Mouse (Mus musculus) lung, postnatal 10 days (tissue): ENCODE measurements around the gene Lcn8.
"Not testable (repeated sequence)": the region's sequence is repeated elsewhere in the genome, so short reads cannot be mapped to it uniquely, and the experiment has no call there.

Source experiments
- DNase-seq: peaks from one replicate; pipeline ENCODE4 v3.0.0; 2021

Lcn8 gene

DNA sequence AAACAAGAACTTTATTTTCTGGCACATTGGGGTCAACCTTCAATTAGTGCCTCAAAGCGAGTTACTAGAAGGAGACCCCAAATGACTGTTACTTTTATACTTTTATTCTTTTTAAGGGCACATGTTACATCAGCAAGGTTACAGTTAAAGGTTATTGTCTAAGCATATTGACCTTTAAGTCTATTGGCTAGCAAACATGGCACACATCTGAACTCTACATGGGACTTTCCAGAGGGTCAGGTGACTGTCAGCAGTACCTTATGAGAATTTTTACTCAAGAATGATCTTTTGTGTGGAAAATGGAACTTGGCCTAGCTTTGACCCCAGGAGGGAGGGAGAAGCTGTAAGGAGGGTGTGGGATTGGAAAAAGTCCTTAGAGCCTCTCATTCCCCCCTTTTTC lies 13.6 kb downstream of the Lcn8 start:
- no peak for DNase-seq

DNA sequence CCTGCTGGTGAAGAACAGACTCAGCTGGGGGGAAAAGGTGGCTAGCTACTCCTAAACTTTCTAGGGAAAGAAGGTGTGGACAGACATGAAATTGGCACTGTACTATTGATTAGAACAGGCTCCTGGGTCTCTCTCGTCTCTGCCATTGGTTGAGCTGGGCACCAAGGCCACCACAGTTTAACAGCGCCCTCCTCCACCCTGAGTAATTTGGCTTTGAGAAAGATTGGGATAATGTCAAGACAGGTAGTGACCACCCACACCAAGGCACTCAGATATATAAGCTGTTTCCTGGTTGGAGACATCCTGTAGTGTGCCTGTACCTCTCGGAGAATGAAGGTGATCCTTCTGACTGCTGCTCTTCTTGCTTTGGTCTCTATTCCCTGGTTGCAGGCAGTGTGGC lies 23.6 kb downstream of the Lcn8 start, which contains the start of gene Lcn6:
TSS of gene Lcn6 (plus strand) at position 301 of the 400 bp plus-strand sequence.
- DNase-seq = no peak

DNA sequence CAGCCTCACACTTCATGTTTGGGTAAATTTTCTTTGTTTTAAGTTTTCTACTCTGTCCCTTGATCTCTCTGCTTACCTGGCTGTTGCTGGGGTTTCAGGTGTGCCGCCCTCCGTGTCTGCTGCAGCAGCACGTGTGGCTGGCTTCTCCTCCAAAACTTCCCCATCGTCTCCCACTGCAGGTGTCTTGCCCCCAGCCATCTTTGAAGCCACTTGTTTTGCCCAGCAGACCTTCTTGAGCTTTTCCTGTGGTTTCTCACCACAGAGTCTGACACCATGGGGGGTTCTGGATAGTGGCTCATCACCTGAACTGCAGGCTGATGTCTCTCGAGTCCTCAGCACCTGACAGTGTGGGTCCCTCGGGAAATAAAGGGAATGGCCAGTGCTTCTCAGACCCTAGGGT lies 26.6 kb downstream of the Lcn8 start:
- DNase-seq = no peak

DNA sequence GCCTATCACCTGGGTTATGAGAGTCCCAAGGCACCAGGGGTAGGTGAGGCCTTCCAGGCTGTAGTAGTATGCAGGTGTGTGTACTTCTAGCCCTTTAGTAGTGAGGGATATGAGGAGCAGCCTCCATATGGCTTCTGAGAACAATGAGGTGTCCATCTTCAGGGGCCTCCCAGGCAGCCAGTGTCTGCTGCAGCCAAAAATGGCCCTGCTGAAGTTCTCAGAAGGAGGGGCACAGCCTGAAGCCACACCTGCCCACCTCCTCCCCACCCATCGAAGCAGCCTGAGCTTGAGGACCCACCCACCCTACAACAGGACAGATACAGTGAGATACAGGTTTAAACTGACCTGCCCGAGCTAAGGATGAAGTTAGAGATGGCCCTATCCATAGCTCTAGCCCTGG lies 29.5 kb downstream of the Lcn8 start, which contains the start of gene Lcn10:
TSS of gene Lcn10 (plus strand) at position 301 of the 400 bp plus-strand sequence.
- no peak for DNase-seq

DNA sequence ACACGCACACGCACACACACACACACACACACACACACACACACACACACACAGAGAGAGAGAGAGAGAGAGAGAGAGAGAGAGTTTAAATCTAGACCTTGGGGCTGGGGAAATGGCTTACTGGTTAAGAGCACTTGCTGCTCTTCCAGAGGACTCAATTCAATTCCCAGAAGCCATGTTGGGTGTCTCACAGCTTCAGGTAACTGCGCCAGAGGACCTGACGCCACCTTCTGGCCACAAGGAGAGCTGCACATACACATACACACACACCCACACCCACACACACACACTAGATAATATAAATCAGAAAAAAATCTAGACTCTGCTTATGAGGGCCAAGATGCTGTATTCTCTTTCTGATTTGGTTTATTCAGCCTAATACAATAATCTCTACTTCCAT lies 34.0 kb downstream of the Lcn8 start:
- no peak for DNase-seq

DNA sequence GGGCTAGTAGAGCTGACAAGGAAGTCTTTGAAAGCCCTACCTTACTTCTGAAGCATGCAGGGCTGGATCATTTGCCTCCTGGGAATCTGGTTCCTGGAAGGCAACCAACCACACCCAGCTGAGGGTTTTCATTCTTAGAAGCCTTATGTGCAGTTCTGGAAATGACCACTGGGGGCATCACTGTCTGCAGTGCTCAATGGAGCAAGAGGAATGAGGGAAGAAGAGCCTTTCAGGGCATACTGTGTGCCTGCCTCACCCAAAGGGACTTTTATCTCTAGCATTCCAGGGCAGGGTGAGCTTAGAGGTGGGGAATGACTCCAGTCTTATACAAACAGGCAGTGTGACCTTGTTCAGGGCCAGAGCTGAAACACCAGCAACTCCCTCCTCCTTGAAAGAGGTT lies 41.7 kb downstream of the Lcn8 start:
- peak; percentile 77 for DNase-seq

DNA sequence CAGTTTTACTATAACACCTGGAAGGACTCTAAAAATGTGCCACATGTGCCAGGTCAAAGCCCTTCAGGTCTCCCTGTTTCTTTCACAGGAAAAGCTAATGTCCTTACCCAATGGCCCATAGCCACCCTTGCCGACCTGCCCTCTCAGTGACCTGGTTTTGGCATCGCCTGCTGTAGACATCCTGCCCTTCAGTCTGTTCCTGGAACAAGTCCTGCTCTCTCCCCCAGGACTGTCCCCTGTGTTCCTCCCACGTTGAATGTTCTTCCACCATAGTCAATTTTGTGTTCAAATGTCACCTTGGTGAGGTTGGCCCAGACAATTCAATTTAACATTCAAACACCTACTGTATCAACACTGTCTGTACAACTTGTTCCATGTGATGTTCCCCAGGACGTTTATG lies 44.0 kb downstream of the Lcn8 start:
- DNase-seq = no peak

DNA sequence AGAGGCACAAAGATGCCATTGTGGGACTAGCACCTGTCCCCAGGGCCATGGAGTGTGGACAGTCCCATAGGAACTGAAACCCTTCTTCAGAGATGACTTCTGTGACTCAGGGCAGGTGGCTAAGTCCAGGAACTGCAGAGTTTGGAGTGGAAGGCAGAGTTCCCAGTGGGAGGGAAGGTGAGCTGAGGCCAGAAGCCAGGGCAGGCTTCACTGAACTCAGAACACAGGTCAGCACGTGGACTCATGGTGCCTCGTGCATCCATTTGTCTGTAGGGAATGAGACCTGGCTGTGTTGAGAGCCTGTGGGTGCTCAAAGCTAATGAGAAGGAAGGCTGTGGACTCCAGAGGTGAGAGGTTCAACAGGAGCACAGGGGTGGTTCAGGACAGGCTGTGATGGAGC lies 45.8 kb downstream of the Lcn8 start:
- no peak for DNase-seq

DNA sequence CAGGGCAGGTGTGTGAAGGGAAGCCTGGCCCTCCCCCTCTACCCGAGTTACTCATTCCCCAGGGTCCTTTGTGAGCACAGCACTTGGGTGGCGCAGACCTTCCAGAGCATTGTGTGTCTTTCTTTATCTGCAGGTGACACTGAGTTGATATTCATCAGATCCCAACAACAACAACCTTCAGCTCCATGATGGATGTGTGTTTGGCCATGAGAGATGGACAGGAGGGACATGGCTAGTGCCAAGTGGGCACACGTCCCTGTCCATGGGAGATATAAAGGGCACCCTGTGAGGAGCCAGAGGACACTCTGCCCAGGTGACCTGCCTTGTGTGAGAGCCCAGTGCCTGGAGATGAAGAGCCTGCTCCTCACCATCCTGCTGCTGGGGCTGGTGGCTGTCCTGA lies 46.8 kb downstream of the Lcn8 start, which contains the start of gene Obp2a:
TSS of gene Obp2a (plus strand) at position 301 of the 400 bp plus-strand sequence.
- not testable (repeated sequence) for DNase-seq

DNA sequence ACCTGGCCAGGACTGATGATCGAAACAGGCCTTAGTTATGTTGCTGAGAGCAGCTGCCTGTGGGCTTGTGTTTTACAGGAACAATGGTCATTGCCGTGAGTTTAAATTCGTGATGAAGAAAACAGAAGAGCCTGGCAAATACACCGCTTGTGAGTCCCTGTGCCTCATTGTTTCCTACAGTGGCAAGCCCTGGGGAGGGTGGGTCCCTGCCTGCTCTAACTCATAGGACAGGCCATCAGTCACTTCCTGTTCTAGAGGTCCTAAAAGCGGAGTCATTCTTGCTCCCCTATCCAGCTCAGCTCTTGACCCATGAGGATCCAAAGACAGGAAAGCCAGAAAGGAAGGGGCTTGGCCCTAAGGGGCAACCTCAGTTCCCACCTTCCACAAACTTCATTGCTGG lies 48.1 kb downstream of the Lcn8 start:
- no peak for DNase-seq

DNA sequence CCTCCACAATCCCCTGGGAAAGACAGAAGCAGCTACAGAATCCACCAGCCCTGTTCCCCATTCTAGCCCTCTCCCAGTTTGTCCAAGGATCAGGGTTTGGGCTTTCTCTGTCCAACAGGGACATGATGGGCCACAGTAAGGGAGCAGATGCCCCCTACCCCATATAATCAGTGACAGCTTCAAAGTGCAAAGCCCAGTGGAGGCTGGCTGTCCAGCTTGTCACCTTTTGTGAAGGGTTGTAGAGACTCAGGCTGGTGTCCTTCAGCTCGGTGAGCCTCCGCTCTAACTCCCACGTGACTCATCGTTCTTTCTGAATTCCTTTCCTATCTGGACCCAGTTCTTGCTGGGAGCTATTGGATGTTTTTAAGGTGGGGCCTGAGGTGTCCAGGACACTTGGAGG lies 50.8 kb downstream of the Lcn8 start:
- no peak for DNase-seq
